Mouse (Mus musculus) left cerebral cortex, adult 2 months (tissue): Measurements from ENCODE around the gene Otor. TPM values are rescaled to one million over a fixed set of nuclear protein-coding genes. Genes with fewer than 3 reads are reported as not detected.

Experiments
- DNase-seq, 2 experiments: peaks; one replicate each; pipeline ENCODE4 v3.0.0; 2021 to 2022; ENCODE audit warnings: low spot score in 2 of 2, mixed read lengths in 1 of 2; ENCODE audit errors: extremely low spot score in 1 of 2
- H3K27ac ChIP-seq: fragments of 200-600 bp; 2 replicates; pipeline ENCODE4 v1.8.1; 2022
- H3K4me3 ChIP-seq: fragments of 200-600 bp; 2 replicates; pipeline ENCODE4 v1.8.1; 2022
- CTCF ChIP-seq: fragments of 200-600 bp; IDR thresholded peaks from 2 replicates; pipeline ENCODE4 v1.8.1; 2022; ENCODE audit warnings: antibody characterized with exemption, mild to moderate bottlenecking, moderate library complexity
- intact Hi-C: fragments of 180-260 bp; cut with DNase I; formaldehyde crosslinking; loops from one replicate; pipeline ENCODE4 v1.15.1; 2025
- total RNA-seq, 2 experiments: library from RNA; stranded (reverse); gene quantifications; 2 replicates each; pipeline ENCODE4 v1.2.3; 2021

Otor gene
- total RNA-seq, 2 experiments from 2014 or later: not detected

- DNase-seq: no peak
- intact Hi-C loops: no loop called here
- no peak overlapping the region for H3K27ac ChIP-seq
- H3K4me3 ChIP-seq: no peak overlapping the region
- TF ChIP-seq CTCF: no peak
These were observed 12.4 kb upstream of the Otor start for GRCm38 (mm10) chr2:143065914-143066313.

GRCm38 (mm10) chr2:143081693-143082092 is 3.4 kb downstream of the Otor start:
- no peak for DNase-seq
- Histone ChIP-seq H3K4me3 (no peak overlapping the region), H3K27ac (no peak overlapping the region)
- intact Hi-C loops: no loop called here
- TF ChIP-seq CTCF: no peak

GRCm38 (mm10) chr2:143084852-143085397 is 6.7 kb downstream of the Otor start:
- DNase-seq: no peak
- intact Hi-C loops: no loop called here
- TF ChIP-seq CTCF: no peak
- no peak overlapping the region for H3K4me3 ChIP-seq
- H3K27ac ChIP-seq: no peak overlapping the region

- no peak overlapping the region for H3K4me3 ChIP-seq
- H3K27ac ChIP-seq: no peak overlapping the region
- TF ChIP-seq CTCF: no peak
- intact Hi-C loops: loop anchor here (5.0 kb wide), 1 partner anchor 123 kb away; no protein-coding TSS in a partner anchor
- no peak for DNase-seq
These were observed 11.6 kb downstream of the Otor start for GRCm38 (mm10) chr2:143089866-143090265.

GRCm38 (mm10) chr2:143093726-143094125 is 15.5 kb downstream of the Otor start:
- peak; percentile 79 to 82 for DNase-seq
- intact Hi-C loops: loop anchor here (1.0 to 5.0 kb wide), 2 partner anchors 126 to 234 kb away; no protein-coding TSS in a partner anchor
- H3K4me3 ChIP-seq: peak overlapping the region; percentile 19; the same call in 1 of the 2 replicates
- peak; percentile 81 for TF ChIP-seq CTCF
- H3K27ac ChIP-seq: peak overlapping the region; percentile 64; the same call in 1 of the 2 replicates

GRCm38 (mm10) chr2:143094761-143095160 is 16.5 kb downstream of the Otor start:
- no peak for DNase-seq
- no peak for TF ChIP-seq CTCF
- Histone ChIP-seq H3K27ac (peak overlapping the region; percentile 64), H3K4me3 (no peak overlapping the region)
- intact Hi-C loops: loop anchor here (5.0 kb wide), 1 partner anchor 127 kb away; no protein-coding TSS in a partner anchor

- DNase-seq: no peak
- Histone ChIP-seq H3K4me3 (no peak overlapping the region), H3K27ac (no peak overlapping the region)
- TF ChIP-seq CTCF: no peak
- intact Hi-C loops: no loop called here
These were observed 18.9 kb downstream of the Otor start for GRCm38 (mm10) chr2:143097170-143097569.

- no peak overlapping the region for H3K4me3 ChIP-seq
- TF ChIP-seq CTCF: peak; percentile 57
- DNase-seq: no peak
- H3K27ac ChIP-seq: peak overlapping the region; percentile 37; the same call in 1 of the 2 replicates
- intact Hi-C loops: loop anchor here (2.0 to 10.0 kb wide), 3 partner anchors 433 to 1338 kb away; partner anchors contain the start of gene Pcsk2
These were observed 35.6 kb downstream of the Otor start for GRCm38 (mm10) chr2:143113859-143114258.

- intact Hi-C loops: loop anchor here (2.0 to 10.0 kb wide), 3 partner anchors 432 to 1338 kb away; partner anchors contain the start of gene Pcsk2
- no peak for TF ChIP-seq CTCF
These were observed 36.4 kb downstream of the Otor start for GRCm38 (mm10) chr2:143114716-143115115.

GRCm38 (mm10) chr2:143117453-143117852 is 39.2 kb downstream of the Otor start:
- Histone ChIP-seq H3K4me3 (no peak overlapping the region), H3K27ac (no peak overlapping the region)
- intact Hi-C loops: loop anchor here (2.0 to 10.0 kb wide), 2 partner anchors 597 to 659 kb away; no protein-coding TSS in a partner anchor
- TF ChIP-seq CTCF: peak; percentile 61
- DNase-seq: peak in 1 of 2 experiments; percentile 35

More at GRCm38 (mm10) chr2:143114716-143115115, 36.4 kb downstream of the Otor start:
- DNase-seq: peak in 1 of 2 experiments; percentile 31
- Histone ChIP-seq H3K27ac (peak overlapping the region; percentile 63), H3K4me3 (no peak overlapping the region)

- no peak overlapping the region for H3K27ac ChIP-seq
- DNase-seq: no peak
- no peak for TF ChIP-seq CTCF
- intact Hi-C loops: loop anchor here (10.0 kb wide), 1 partner anchor 597 kb away; no protein-coding TSS in a partner anchor
- H3K4me3 ChIP-seq: no peak overlapping the region
These were observed 39.9 kb downstream of the Otor start for GRCm38 (mm10) chr2:143118221-143118620.

GRCm38 (mm10) chr2:143131098-143131646 is 52.9 kb downstream of the Otor start:
- H3K27ac ChIP-seq: no peak overlapping the region
- no peak for TF ChIP-seq CTCF
- no peak for DNase-seq
- intact Hi-C loops: no loop called here
- H3K4me3 ChIP-seq: no peak overlapping the region

Other genes starting within 250 kb of the Otor start
- gene Kif16b, start 176.9 kb upstream of the Otor start, total RNA-seq: 10 to 100 TPM; 15.7 to 17.3 TPM
- gene Snrpb2, start 15.4 kb upstream of the Otor start, total RNA-seq: 10 to 100 TPM; 31.0 to 34.7 TPM